Mouse (Mus musculus): ENCODE data around the gene Scaper.

Gene Scaper

DNA sequence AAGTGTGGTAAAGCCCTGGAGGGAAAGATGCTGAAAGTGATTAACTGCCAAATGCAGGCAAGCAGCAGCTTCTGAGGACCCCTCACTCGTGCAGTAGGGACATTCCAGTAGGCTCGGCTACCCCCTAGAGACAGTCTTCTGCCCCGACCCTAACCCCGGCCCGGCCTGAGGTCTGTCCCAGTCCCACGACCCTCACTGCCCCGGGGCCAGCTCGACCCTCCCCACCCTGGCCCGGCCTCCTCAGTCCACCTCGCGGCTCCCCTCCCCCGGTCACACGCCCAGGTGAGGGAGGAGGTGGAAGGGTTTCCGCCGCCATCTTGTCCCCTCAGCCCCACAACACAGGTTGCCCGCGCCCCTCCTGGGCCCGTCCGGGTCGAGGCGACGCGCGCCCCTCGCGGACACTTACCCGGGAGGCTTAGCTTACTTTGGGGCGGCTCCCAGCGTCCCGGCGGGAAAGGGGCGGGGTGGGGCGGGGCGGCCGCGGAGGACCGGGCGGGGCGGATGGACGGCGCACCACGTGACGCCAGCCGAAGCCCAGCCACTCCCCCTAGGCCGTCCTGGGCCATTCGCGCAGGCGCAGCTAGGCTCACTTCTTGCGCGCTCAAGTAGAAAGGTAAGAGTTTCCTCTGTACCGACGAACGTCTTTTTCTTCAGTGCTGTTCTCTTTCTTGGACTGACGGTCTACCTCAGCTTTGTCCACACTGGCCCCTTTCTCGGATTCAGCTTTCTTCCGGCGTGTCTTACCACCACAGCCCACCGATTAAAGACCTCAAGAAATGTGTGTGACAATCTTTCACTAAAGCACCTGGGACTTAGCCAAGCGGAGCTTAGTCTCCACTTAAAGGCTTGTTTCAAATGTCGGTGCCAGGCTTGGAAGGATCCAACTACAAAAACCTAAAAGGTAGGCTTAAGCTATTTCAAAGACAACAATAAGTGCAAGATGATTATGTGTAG, at the start of gene Scaper:
Gene Scaper, minus strand, starts transcription at position 456 of the 954 bp plus-strand sequence.
- peak; percentile 62 to 82 for DNase-seq (ENCODE audit: low spot score in 2 of 2)

DNA sequence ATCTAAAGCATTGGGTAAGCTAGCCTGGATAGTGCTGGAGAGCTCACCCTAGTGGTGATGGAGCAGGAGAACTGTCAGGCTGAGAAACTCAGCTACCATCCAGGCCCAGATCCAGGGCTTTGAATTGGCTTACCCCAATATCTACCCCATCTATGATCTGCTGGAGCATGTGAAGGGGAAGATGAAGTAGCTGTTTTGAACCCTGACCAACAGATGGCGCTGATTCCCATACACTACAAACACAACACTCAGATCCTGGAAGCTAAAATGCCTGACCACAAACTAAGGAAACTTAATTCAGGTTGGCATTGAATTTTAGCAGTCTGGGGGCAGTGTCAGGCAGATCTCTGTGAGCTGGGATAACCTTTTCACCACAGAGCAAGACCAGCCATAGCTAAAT, 8.9 kb upstream of the Scaper start:
- no peak for DNase-seq (ENCODE audit: low spot score in 2 of 2)

DNA sequence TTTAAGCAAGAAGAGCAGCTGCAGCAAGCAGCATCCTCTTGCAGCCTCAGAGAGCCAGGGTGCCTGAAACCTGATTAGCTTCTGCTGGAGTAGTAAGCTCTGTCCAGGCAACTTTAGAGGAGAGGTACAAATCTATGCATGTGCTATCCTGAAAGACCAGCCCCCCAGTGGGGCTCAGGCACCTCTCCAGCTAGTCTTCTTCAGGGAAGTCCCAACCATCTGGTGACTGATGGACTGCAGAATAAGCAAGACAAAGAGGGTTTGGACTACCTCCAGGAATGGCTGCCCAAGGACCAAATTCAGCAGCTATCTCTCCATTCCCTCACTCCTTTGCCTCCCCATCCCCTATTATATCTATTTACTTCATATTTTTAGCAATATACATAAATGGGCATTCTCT, 3.4 kb upstream of the Scaper start:
- DNase-seq (ENCODE audit: low spot score in 2 of 2), result no peak

DNA sequence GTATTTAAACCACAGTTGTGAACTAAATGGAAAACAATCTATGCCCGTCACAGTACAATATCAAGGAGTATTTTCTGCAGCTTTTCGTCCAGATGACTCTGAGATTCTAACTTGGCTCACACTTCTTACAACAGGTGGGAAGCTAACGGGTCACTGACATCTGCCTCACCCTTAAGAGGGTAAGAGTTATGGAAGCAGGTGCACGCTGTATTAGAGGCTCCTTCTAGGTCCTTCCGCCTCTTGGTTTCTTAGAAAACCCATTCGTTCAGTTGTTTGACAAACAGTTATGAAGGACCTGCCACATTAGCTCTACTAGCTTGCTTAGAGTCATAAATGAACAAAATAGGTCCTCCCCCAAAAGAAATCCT, 683 bp upstream of the Scaper start:
- DNase-seq (ENCODE audit: low spot score in 2 of 2), result no peak

GRCm38 (mm10) chr9:55937224-55937663, 675 bp downstream of the Scaper start:
- peak in 1 of 2 experiments; percentile 12 for DNase-seq (ENCODE audit: low spot score in 2 of 2)

GRCm38 (mm10) chr9:55932482-55932881, 5.4 kb downstream of the Scaper start:
- no peak for DNase-seq (ENCODE audit: low spot score in 2 of 2)

- DNase-seq (ENCODE audit: low spot score in 2 of 2), result no peak
These were observed 19.3 kb downstream of the Scaper start for GRCm38 (mm10) chr9:55918579-55918978.

DNA sequence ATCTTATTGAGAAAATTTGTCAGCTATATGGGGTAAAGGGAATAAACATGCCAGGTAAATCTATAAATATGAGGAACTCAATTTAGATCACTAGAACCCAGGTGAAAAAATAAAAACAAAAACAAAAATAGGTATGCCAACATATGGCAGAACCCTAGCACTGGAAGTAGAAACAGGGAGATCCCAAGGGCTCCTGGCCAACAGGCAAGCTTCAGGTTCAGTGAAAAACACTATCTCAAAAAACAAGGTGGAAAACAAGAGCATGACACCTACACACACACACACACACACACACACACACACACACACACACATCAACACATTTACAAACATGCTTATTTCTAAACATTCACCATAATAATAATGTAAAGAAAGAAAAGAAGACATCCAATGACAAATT, 21.2 kb downstream of the Scaper start:
- no peak for DNase-seq (ENCODE audit: low spot score in 2 of 2)

DNA sequence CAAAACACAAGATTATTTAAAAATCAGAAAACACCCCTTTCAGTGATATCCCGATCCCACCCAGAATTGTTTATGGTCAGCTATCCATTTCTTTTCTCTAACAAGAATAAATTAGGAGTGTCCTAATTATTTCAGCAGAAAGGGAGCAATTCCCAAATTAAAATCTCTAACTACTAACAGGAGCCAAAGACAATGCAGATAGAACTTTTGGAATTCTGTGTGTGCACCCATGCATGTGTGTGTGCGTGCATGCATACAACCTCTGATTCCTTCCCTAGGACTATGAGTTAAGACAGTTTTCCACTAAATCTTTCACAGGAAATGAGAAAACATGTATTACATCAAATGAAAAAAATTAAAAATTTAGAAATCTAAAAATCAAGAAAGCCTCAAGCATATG, 26.4 kb downstream of the Scaper start:
- no peak for DNase-seq (ENCODE audit: low spot score in 2 of 2)

- DNase-seq (ENCODE audit: low spot score in 2 of 2), result no peak
These were observed 35.0 kb downstream of the Scaper start for GRCm38 (mm10) chr9:55902964-55903363.

DNA sequence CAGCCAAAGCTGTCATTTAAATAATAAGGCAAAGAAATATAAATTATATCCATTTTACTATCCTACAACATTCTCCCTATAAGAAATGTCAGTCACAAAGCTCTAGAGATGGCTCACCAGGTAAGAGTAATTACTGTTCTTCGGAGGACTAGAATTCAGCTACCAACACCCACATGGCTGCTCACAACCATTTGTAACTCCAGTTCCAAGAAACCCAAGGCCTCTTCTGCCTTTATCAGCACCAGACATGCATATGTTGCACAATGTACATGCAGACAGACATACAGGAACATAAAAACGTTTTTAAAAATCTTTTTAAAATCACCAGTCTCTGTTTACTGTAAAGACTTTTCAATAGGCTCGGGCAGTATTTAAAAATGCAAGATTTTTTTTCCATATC, 36.3 kb downstream of the Scaper start:
- no peak for DNase-seq (ENCODE audit: low spot score in 2 of 2)

DNA sequence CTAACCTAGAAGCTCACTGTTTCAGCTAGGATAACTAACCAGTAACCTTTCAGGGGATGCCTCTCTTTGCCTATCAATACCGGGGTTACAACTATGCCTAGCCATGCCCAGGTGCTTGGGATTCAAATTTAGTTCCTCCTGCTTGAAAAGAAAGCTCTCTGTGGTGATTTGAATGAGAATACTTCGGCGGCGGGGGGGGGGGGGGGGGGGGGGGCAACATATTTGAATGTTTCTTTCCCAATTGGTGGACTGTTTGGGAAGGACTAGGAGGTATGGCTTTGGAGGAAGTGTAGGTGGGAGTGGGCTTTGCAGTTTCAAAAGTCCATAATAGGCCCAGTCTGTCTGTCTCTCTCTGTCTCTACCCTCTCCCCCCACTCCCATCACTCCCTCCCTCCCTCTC, 37.4 kb downstream of the Scaper start:
- no peak for DNase-seq (ENCODE audit: low spot score in 2 of 2)

GRCm38 (mm10) chr9:55878066-55878465, 59.9 kb downstream of the Scaper start:
- DNase-seq (ENCODE audit: low spot score in 2 of 2), result no peak

DNA sequence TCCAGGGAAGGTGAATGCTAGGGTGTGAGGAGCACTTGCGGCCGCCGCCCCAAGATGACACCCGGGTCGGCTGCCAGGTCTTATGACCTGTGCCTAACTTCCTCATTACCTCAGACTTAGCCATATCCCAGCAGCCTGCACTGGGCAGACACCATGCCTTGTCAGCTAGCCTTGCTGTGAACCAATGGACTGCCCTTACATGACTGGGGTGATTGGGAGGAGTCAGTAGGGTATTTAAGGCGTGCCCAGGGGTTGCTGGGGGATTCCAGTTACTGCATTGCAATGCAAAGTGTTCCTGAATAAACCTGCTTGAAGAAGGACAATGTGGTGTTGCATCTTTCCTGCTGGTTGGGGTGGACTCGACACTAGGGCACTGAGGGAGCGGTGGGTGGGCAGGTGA, 148.5 kb downstream of the Scaper start:
- no peak for DNase-seq (ENCODE audit: low spot score in 2 of 2)

GRCm38 (mm10) chr9:55712016-55712415, 225.9 kb downstream of the Scaper start:
- no peak for DNase-seq (ENCODE audit: low spot score in 2 of 2)

- DNase-seq (ENCODE audit: low spot score in 2 of 2), result no peak
These were observed 227.4 kb downstream of the Scaper start for GRCm38 (mm10) chr9:55710553-55710952.

GRCm38 (mm10) chr9:55706603-55707002, 231.3 kb downstream of the Scaper start:
- DNase-seq (ENCODE audit: low spot score in 2 of 2), result no peak

DNA sequence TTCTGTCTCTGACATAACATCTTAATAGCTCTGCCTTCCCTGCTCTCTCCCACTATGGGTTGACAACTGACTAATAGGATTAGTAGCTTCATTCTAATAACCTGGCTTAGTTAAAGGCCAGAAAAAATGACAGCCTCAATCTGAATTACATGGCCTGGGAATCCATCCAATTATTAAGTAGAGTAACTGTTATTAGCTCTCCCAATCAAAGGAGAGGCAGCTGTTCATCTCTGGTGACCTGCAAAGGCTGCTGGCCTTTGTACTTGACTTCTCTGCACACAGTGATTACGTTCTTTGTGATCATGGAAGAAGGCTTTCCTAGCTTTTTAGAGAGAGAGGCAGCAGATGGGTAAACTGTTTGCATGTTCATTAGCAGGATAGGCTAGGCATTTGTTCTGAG, 242.6 kb downstream of the Scaper start:
- no peak for DNase-seq (ENCODE audit: low spot score in 2 of 2)

- no peak for DNase-seq (ENCODE audit: low spot score in 2 of 2)
These were observed 260.8 kb downstream of the Scaper start for GRCm38 (mm10) chr9:55677099-55677498.

DNA sequence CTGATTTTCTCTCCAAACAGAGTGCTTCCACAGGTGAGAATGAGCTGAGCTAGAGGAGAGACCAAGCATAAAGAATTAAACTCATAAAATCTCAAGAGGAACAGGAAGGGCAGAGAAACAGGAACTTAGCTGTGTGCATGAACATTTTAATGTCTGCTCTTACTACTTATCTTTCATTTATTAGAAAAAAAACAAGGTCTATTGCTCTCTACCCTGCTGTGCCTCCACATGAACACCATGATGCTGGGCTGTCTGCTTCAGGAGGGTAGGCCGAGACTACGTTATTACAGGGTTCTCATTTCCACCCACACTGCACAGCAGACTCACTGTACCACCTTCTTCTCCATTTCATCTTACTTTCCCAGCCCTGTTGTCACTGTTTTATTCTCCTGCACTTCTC, 291.5 kb downstream of the Scaper start:
- DNase-seq (ENCODE audit: low spot score in 2 of 2), result no peak

DNA sequence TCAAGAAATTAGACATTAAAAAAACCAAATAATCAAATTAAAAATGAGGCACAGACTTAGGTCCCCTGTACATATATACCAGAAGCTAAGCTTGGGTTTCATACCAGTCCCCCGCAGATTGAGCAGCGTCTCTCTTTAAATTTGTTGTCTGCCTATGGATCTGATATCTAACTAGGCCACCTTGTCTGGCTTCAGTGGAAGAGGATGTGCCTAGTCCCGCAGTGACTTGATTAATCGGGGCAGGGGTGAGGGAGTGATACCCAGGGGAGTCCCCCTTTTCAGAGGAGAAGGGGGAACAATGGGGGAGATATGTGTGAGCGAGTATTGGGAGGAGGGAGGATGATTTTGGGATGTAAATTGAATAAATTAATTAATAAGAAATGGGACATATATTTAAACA, 310.9 kb downstream of the Scaper start:
- DNase-seq (ENCODE audit: low spot score in 2 of 2), result no peak

GRCm38 (mm10) chr9:55614711-55615110, 323.2 kb downstream of the Scaper start:
- no peak for DNase-seq (ENCODE audit: low spot score in 2 of 2)

GRCm38 (mm10) chr9:55609751-55610150, 328.2 kb downstream of the Scaper start:
- DNase-seq (ENCODE audit: low spot score in 2 of 2), result no peak
